18 mouse cellular contexts compared by ENCODE assay signal in genomic region chr3:148939457-148939856, GRCm38 (mm10). TPM values are rescaled to one million over a fixed set of nuclear protein-coding genes. Genes with fewer than 3 reads are reported as not detected.
DNase-seq lines count a peak whose midpoint lies in the region; ATAC-seq lines count a peak whose summit lies in the region.
"Had no signal": no experiment of that assay in that cellular context is flagged by ENCODE, and none has a peak within 500 bp of the region (broad histone marks: within the 10 kb centered on the region; RNA-seq: fewer than 3 reads in every experiment).

No protein-coding gene starts in this region.

- peaks cover 57% of the 10 kb centered on the region for H3K4me1 ChIP-seq in forebrain, embryonic 15.5 days

- intact Hi-C loops in heart, postnatal 25 days (cut with DNase I), result no loop called here

- H3K4me2 ChIP-seq in forebrain, embryonic 15.5 days (replicated peaks), result peak overlapping the region; percentile 32

- H3K27me3 ChIP-seq in forebrain, embryonic 15.5 days, result no peaks in the 10 kb centered on the region

- no peaks in the 10 kb centered on the region for H3K36me3 ChIP-seq in forebrain, embryonic 15.5 days

- ATAC-seq in forebrain, embryonic 15.5 days (replicated peaks), result peak; percentile 59

- 8% methylated on average over 7 of the region's 7 CpGs for WGBS in forebrain, embryonic 15.5 days

- peak overlapping the region; percentile 90 for H3K27ac ChIP-seq in forebrain, embryonic 15.5 days (replicated peaks)
- H3K27ac ChIP-seq: limb, embryonic 10.5 days; liver, embryonic 14.5 days had no signal

- peak; percentile 72 for DNase-seq in heart, adult 11 months
- DNase-seq in heart, postnatal 25 days (ENCODE audit: low spot score), result no peak
- DNase-seq in kidney, postnatal 10 days, result peak; percentile 19
- DNase-seq in kidney, postnatal 25 days, result no peak
- DNase-seq in Muller cell, postnatal 12 days (ENCODE audit: inconsistent ontology term), result peak; percentile 50
- no peak for DNase-seq in thymus, postnatal 10 days (ENCODE audit: low spot score in 2 of 2)
- DNase-seq: adrenal gland, postnatal 36 days; cerebellum, adult 11-12 months; embryo, embryonic 11 days; gastrocnemius, postnatal 14 days; layer of hippocampus, adult 9-11 months; lung, postnatal 4 days; thymus, adult 2 months had no signal

- H3K4me3 ChIP-seq in forebrain, embryonic 15.5 days, result no peak overlapping the region
- H3K4me3 ChIP-seq: limb, embryonic 10.5 days; myocyte had no signal

- no peaks in the 10 kb centered on the region for H3K9me3 ChIP-seq in forebrain, embryonic 15.5 days
- H3K9me3 ChIP-seq: limb, embryonic 10.5 days had no signal

- no peak overlapping the region; the same call in 1 of the 2 replicates for H3K9ac ChIP-seq in forebrain, embryonic 15.5 days (replicated peaks)
- H3K9ac ChIP-seq: liver, embryonic 14.5 days had no signal

RNA-seq across cellular contexts. Expression of gene Adgrl2, which starts 50.9 kb away (rescaled TPM):
- 10 to 100 TPM; 57.2 to 57.6 TPM for total RNA-seq in heart, postnatal 25 days (2021)
- 99.4 and 119 TPM in 2 replicates for polyA plus RNA-seq in forebrain, embryonic 15.5 days (2015; fragmentation: Nextera tagmentation; extraction: Ambion mirVana)
- total RNA-seq: MEL had no signal

Comparison
In these comparisons a context has a peak if more than half of its experiments do, and no peak if none do; other contexts are left out.
1. DNase-seq: peak in heart, adult 11 months (single experiment), kidney, postnatal 10 days (single experiment) and Muller cell, postnatal 12 days (single experiment); none in heart, postnatal 25 days (single experiment), kidney, postnatal 25 days (0 of 2) and thymus, postnatal 10 days (0 of 2).